Mouse (Mus musculus) hindbrain, embryonic 11.5 days (tissue): ENCODE measurements around the gene Hmgxb4. TPM values are rescaled to one million over a fixed set of nuclear protein-coding genes. Genes with fewer than 3 reads are reported as not detected.
"Not testable (repeated sequence)": the region's sequence is repeated elsewhere in the genome, so short reads cannot be mapped to it uniquely, and the experiment has no call there.

Experiments
- ATAC-seq: fragments of 200-750 bp; cut with Nextera tagmentation; 2 replicates; pipeline ENCODE4 v1.8.0; 2017; ENCODE audit warnings: mild to moderate bottlenecking, moderate TSS enrichment, moderate library complexity; ENCODE audit not compliant: low FRiP score
- DNase-seq: peaks from one replicate; pipeline ENCODE4 v3.0.0-alpha.2; 2015; ENCODE audit warnings: low spot score
- H3K27ac ChIP-seq: fragments of 300-500 bp; sonication (generic); 2 replicates; pipeline ENCODE4 v1.5.1; 2014; ENCODE audit warnings: mild to moderate bottlenecking, low read depth, low read length
- H3K27me3 ChIP-seq: fragments of 300-500 bp; sonication (generic); 2 replicates; pipeline ENCODE4 v1.6.1; 2014; ENCODE audit warnings: mild to moderate bottlenecking, low read length, moderate library complexity, mixed read lengths; ENCODE audit not compliant: control insufficient read depth, insufficient read depth
- H3K36me3 ChIP-seq: fragments of 300-500 bp; sonication (generic); 2 replicates; pipeline ENCODE4 v1.6.1; 2014; ENCODE audit warnings: mild to moderate bottlenecking, low read length, moderate library complexity, mixed read lengths; ENCODE audit not compliant: control insufficient read depth, insufficient read depth
- H3K4me1 ChIP-seq: fragments of 300-500 bp; sonication (generic); replicated peaks from 2 replicates; pipeline ENCODE4 v1.6.1; 2014; ENCODE audit warnings: low read length, mixed read lengths; ENCODE audit not compliant: control insufficient read depth, insufficient read depth
- H3K4me2 ChIP-seq: fragments of 300-500 bp; sonication (generic); replicated peaks from 2 replicates; pipeline ENCODE4 v1.6.1; 2014; ENCODE audit warnings: mild to moderate bottlenecking, low read depth, low read length
- H3K4me3 ChIP-seq: fragments of 300-500 bp; sonication (generic); 2 replicates; pipeline ENCODE4 v1.5.1; 2014; ENCODE audit warnings: low read depth, low read length
- H3K9ac ChIP-seq: fragments of 300-500 bp; sonication (generic); 2 replicates; pipeline ENCODE4 v1.6.1; 2014; ENCODE audit warnings: low read depth, low read length
- H3K9me3 ChIP-seq: fragments of 300-500 bp; sonication (generic); 2 replicates; pipeline ENCODE4 v1.6.1; 2016; ENCODE audit warnings: low read length; ENCODE audit not compliant: control insufficient read depth
- WGBS: fragments of 180-500 bp; shearing (Covaris S2); extraction: QIAGEN DNeasy Blood & Tissue Kit; methylation state at CpG from one replicate; pipeline ENCODE4 v1.1.7; 2014; 5-methylcytosine and 5-hydroxymethylcytosine counted together
- polyA plus RNA-seq: library from polyadenylated mRNA; unstranded; fragments of >200 nt; fragmentation: Nextera tagmentation; extraction: Ambion mirVana; gene quantifications from 2 replicates; pipeline ENCODE4 v1.2.1, GENCODE M21; 2014

The Hmgxb4 gene
- polyA plus RNA-seq, result 42.7 and 56.1 TPM in 2 replicates

DNA sequence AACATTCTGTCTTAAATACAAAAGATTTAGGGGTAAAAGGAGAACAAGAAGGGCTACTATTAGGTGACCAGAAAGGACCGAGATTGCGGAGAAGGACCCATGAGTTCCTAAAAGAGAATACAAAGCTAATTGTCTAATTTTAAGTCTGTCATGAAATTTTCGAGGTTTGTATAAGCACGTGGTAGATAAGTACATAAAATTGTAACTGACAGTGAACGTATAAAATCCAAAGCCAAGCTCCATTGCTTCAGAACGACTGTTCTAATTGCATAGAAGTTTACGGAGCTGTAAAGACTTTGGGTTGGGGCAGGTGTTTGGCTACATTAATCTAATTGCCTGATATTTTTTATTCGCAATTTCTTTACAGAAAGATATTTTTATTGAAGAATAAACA, at the start of gene Hmgxb4:
Hmgxb4 (plus strand) TSS at position 276 of the 394 bp plus-strand sequence.
- DNase-seq, result peak; percentile 18
- peak within 1 kb of the TSS; percentile 67 for H3K4me3 ChIP-seq
- H3K4me1 ChIP-seq, result no peaks in the 10 kb centered on the region; the same call in 1 of the 2 replicates
- peak; percentile 6 for ATAC-seq
- H3K27ac ChIP-seq, result peak within 1 kb of the TSS; percentile 93
- H3K4me2 ChIP-seq, result peak within 1 kb of the TSS; percentile 49
- 17% methylated on average over 8 of the region's 8 CpGs for WGBS
- no peaks in the 10 kb centered on the region for H3K9me3 ChIP-seq
- no peaks in the 10 kb centered on the region for H3K27me3 ChIP-seq
- H3K9ac ChIP-seq, result peak within 1 kb of the TSS; percentile 99
- H3K36me3 ChIP-seq, result no peaks in the 10 kb centered on the region

- Histone ChIP-seq H3K27me3 (no peaks in the 10 kb centered on the region), H3K27ac (no peak overlapping the region), H3K4me3 (no peak overlapping the region), H3K9ac (no peak overlapping the region), H3K4me2 (no peak overlapping the region), H3K9me3 (no peaks in the 10 kb centered on the region), H3K4me1 (no peaks in the 10 kb centered on the region), H3K36me3 (no peaks in the 10 kb centered on the region)
- DNase-seq (no peak), ATAC-seq (no peak)
- 96% methylated on average over 1 of the region's 1 CpGs for WGBS
These were observed 43.7 kb upstream of the Hmgxb4 start for GRCm38 (mm10) chr8:74949445-74949844.

- Histone ChIP-seq H3K4me1 (no peaks in the 10 kb centered on the region), H3K27me3 (no peaks in the 10 kb centered on the region), H3K9me3 (no peaks in the 10 kb centered on the region), H3K9ac (no peak overlapping the region), H3K36me3 (no peaks in the 10 kb centered on the region), H3K4me3 (no peak overlapping the region), H3K4me2 (no peak overlapping the region), H3K27ac (no peak overlapping the region)
- ATAC-seq, result no peak
- 84% methylated on average over 5 of the region's 5 CpGs for WGBS
- DNase-seq, result no peak
These were observed 29.2 kb upstream of the Hmgxb4 start for GRCm38 (mm10) chr8:74963983-74964382.

- ATAC-seq, H3K4me1 ChIP-seq, H3K4me2 ChIP-seq, H3K36me3 ChIP-seq, H3K4me3 ChIP-seq, H3K27me3 ChIP-seq, H3K9me3 ChIP-seq, DNase-seq, H3K9ac ChIP-seq, H3K27ac ChIP-seq: not testable (repeated sequence)
- 93% methylated on average over 3 of the region's 3 CpGs for WGBS
These were observed 22.9 kb upstream of the Hmgxb4 start for GRCm38 (mm10) chr8:74970286-74970685.

GRCm38 (mm10) chr8:74971636-74972035, 21.5 kb upstream of the Hmgxb4 start:
- Histone ChIP-seq H3K4me3 (no peak overlapping the region), H3K9me3 (no peaks in the 10 kb centered on the region), H3K36me3 (no peaks in the 10 kb centered on the region), H3K27me3 (no peaks in the 10 kb centered on the region), H3K4me1 (no peaks in the 10 kb centered on the region), H3K27ac (no peak overlapping the region), H3K4me2 (no peak overlapping the region), H3K9ac (no peak overlapping the region)
- 79% methylated on average over 4 of the region's 4 CpGs for WGBS
- no peak for ATAC-seq
- DNase-seq, result no peak

- DNase-seq, result no peak
These were observed 20.8 kb upstream of the Hmgxb4 start for GRCm38 (mm10) chr8:74972322-74972883.

DNA sequence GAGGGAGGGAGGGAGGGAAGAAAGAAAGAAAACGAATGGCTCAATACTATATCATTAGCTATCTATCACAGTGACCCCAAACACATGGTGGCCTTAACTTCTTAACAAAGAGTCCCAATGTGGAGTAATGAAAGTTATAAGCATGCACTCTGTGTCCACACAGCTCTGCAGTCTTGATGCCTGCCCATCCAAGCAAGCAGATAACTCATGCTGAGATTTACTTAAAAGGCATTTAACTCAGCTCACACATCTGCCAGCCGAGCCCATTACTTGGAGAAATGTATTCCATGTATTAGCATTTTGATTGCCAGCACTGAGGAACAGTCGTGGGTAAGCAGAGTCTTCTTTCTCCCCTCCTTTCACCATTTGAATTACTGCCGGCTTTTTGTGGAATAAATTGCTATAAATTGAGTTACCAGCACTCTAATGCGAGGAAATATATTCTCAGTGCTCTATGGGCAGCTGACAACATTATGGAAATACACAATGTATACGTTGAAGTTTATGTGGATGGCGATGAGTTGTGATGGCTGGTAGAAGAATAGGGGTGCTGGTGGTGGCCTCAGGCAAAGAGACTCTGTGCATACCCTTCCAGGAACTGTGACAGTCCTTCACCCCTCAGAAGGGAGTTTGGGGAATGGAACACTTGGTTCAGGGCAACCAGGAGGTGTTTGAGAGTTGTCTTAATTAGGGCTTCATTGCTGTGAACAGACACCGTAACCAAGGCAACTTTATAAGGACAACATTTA, 19.9 kb upstream of the Hmgxb4 start:
- H3K27me3 ChIP-seq, result no peaks in the 10 kb centered on the region
- H3K4me2 ChIP-seq, result no peak overlapping the region
- WGBS, result 71% methylated on average over 8 of the region's 8 CpGs
- no peaks in the 10 kb centered on the region for H3K9me3 ChIP-seq
- no peak overlapping the region for H3K4me3 ChIP-seq
- H3K9ac ChIP-seq, result no peak overlapping the region
- ATAC-seq (peak; percentile 62), DNase-seq (no peak)
- H3K36me3 ChIP-seq, result no peaks in the 10 kb centered on the region
- H3K4me1 ChIP-seq, result no peaks in the 10 kb centered on the region
- H3K27ac ChIP-seq, result no peak overlapping the region

More at GRCm38 (mm10) chr8:74972322-74972883, 20.8 kb upstream of the Hmgxb4 start:
- Histone ChIP-seq H3K9me3 (no peaks in the 10 kb centered on the region), H3K4me3 (no peak overlapping the region), H3K4me1 (no peaks in the 10 kb centered on the region), H3K27ac (no peak overlapping the region), H3K9ac (no peak overlapping the region), H3K27me3 (no peaks in the 10 kb centered on the region), H3K36me3 (no peaks in the 10 kb centered on the region), H3K4me2 (no peak overlapping the region)
- WGBS, result 84% methylated on average over 7 of the region's 7 CpGs
- ATAC-seq, result peak; percentile 28; the same call in 1 of the 2 replicates

- no peak overlapping the region for H3K4me2 ChIP-seq
- no peak overlapping the region for H3K4me3 ChIP-seq
- no peaks in the 10 kb centered on the region for H3K4me1 ChIP-seq
- no peaks in the 10 kb centered on the region for H3K9me3 ChIP-seq
- H3K9ac ChIP-seq, result no peak overlapping the region
- H3K27ac ChIP-seq, result no peak overlapping the region
- no peak for ATAC-seq
- DNase-seq, result no peak
- H3K27me3 ChIP-seq, result no peaks in the 10 kb centered on the region
- WGBS, result 90% methylated on average over 2 of the region's 2 CpGs
- H3K36me3 ChIP-seq, result no peaks in the 10 kb centered on the region
These were observed 19.3 kb upstream of the Hmgxb4 start for GRCm38 (mm10) chr8:74973904-74974303.

DNA sequence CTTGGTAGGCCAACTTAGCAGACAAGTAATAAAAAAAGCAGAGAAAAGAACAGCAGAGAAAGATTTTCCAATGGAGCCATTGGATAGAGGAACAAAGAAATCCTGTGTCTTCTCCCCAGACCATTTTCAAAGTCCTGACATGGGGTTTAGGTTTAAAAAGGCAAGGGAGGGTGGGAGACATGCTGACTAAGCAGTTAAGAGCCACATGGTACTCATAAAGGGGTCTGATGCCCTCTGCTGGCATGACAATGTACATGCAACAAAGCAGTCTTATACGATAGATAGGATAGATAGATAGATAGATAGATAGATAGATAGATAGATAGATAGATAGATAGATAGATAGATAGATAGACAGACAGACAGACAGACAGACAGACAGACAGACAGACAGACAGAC, 15.7 kb upstream of the Hmgxb4 start:
- H3K4me2 ChIP-seq, result no peak overlapping the region
- no peaks in the 10 kb centered on the region for H3K4me1 ChIP-seq
- no peak overlapping the region for H3K4me3 ChIP-seq
- H3K27me3 ChIP-seq, result no peaks in the 10 kb centered on the region
- H3K9ac ChIP-seq, result no peak overlapping the region
- 70% methylated on average over 1 of the region's 1 CpGs for WGBS
- no peaks in the 10 kb centered on the region for H3K36me3 ChIP-seq
- no peaks in the 10 kb centered on the region for H3K9me3 ChIP-seq
- no peak overlapping the region for H3K27ac ChIP-seq
- ATAC-seq (no peak), DNase-seq (peak; percentile 36)
